Mouse (Mus musculus): ENCODE measurements at regions not wholly inside any gene's neighbourhood (a gene's known extent, or its start where the extent isn't known, plus 50 kb on each side); places are given as distances from the start of the nearest gene placed in this dataset.

DNA sequence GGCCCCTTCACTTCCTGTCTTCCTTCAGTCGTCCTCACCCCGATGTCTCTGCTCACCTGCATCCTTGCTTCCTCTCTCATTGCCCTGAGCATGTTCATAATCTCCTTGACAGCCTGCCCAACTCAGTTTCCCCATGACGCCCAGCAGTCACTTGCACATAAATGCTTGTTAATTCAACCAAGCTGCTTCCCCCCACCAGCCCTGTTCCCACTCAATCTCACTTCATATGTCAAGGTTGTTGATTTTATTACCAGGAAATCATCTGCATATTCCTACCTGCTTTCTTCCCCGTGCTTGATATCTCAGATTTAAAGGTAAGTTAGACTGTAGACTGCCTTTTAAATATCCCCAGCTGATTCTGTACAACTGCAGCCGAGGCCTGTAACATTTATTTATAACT is 230.2 kb downstream of the Gm4791 start:
- 82% methylated on average over 5 of the region's 5 CpGs for WGBS
- Histone ChIP-seq H3K4me3 (ENCODE audit: low read depth, low read length) (no peak overlapping the region), H3K4me2 (no peak overlapping the region), H3K9ac (ENCODE audit: low read length) (no peak overlapping the region), H3K4me1 (ENCODE audit: control insufficient read depth, insufficient read depth, low read length) (no peaks in the 10 kb centered on the region), H3K36me3 (ENCODE audit: control insufficient read depth, insufficient read depth, low read length) (no peaks in the 10 kb centered on the region), H3K27ac (ENCODE audit: low read depth, low read length) (no peak overlapping the region), H3K27me3 (ENCODE audit: control insufficient read depth, insufficient read depth, low read length) (no peaks in the 10 kb centered on the region), H3K9me3 (ENCODE audit: control insufficient read depth, low read length) (no peaks in the 10 kb centered on the region)
- ATAC-seq (ENCODE audit: low FRiP score) (no peak), DNase-seq (ENCODE audit: low spot score, missing footprints) (no peak)

- Histone ChIP-seq H3K4me3 (ENCODE audit: low read depth, low read length) (no peak overlapping the region), H3K9ac (ENCODE audit: low read length) (no peak overlapping the region), H3K9me3 (ENCODE audit: control insufficient read depth, low read length) (no peaks in the 10 kb centered on the region), H3K36me3 (ENCODE audit: control insufficient read depth, insufficient read depth, low read length) (no peaks in the 10 kb centered on the region), H3K4me2 (no peak overlapping the region), H3K27me3 (ENCODE audit: control insufficient read depth, insufficient read depth, low read length) (no peaks in the 10 kb centered on the region), H3K4me1 (ENCODE audit: control insufficient read depth, insufficient read depth, low read length) (no peaks in the 10 kb centered on the region), H3K27ac (ENCODE audit: low read depth, low read length) (no peak overlapping the region)
- ATAC-seq (ENCODE audit: low FRiP score) (no peak), DNase-seq (ENCODE audit: low spot score, missing footprints) (no peak)
- 89% methylated on average over 6 of the region's 6 CpGs for WGBS
Observed at GRCm38 (mm10) chr9:47229296-47229695, 230.8 kb downstream of the Gm4791 start.

DNA sequence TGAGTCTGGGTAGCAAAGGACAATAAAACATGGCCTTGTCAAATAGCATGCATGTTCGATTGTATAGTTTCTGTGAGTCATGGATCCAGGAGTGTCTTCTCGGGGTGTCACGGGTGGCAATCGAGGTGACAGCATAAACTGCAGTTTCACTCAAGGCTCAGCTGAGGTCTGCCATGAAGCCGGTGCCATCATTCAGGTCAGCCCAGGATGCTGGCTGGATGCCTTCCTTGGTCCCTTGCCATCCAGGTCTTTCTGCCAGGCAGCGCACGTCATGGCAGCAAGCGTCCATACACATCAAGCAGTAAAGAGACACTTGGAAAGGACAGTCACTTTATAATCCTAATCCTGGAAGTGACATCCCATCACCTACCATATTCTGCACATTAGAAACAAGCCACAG is 242.4 kb downstream of the Gm4791 start:
- no peak overlapping the region for H3K4me2 ChIP-seq
- H3K9ac ChIP-seq (ENCODE audit: low read length), result no peak overlapping the region
- H3K27ac ChIP-seq (ENCODE audit: low read depth, low read length), result no peak overlapping the region
- no peak overlapping the region for H3K4me3 ChIP-seq (ENCODE audit: low read depth, low read length)
- ATAC-seq (ENCODE audit: low FRiP score) (no peak), DNase-seq (ENCODE audit: low spot score, missing footprints) (no peak)
- WGBS, result 92% methylated on average over 8 of the region's 8 CpGs
- H3K4me1 ChIP-seq (ENCODE audit: control insufficient read depth, insufficient read depth, low read length), result no peaks in the 10 kb centered on the region
- no peaks in the 10 kb centered on the region for H3K9me3 ChIP-seq (ENCODE audit: control insufficient read depth, low read length)
- no peaks in the 10 kb centered on the region for H3K27me3 ChIP-seq (ENCODE audit: control insufficient read depth, insufficient read depth, low read length)
- no peaks in the 10 kb centered on the region for H3K36me3 ChIP-seq (ENCODE audit: control insufficient read depth, insufficient read depth, low read length)

GRCm38 (mm10) chr9:47242051-47242450 is 243.5 kb downstream of the Gm4791 start:
- Histone ChIP-seq H3K27ac (ENCODE audit: low read depth, low read length) (no peak overlapping the region), H3K4me3 (ENCODE audit: low read depth, low read length) (no peak overlapping the region), H3K36me3 (ENCODE audit: control insufficient read depth, insufficient read depth, low read length) (no peaks in the 10 kb centered on the region), H3K9ac (ENCODE audit: low read length) (no peak overlapping the region), H3K4me1 (ENCODE audit: control insufficient read depth, insufficient read depth, low read length) (no peaks in the 10 kb centered on the region), H3K9me3 (ENCODE audit: control insufficient read depth, low read length) (no peaks in the 10 kb centered on the region; the same call in 1 of the 2 replicates), H3K4me2 (no peak overlapping the region), H3K27me3 (ENCODE audit: control insufficient read depth, insufficient read depth, low read length) (no peaks in the 10 kb centered on the region)
- WGBS, result 90% methylated on average over 6 of the region's 6 CpGs
- DNase-seq (ENCODE audit: low spot score, missing footprints) (no peak), ATAC-seq (ENCODE audit: low FRiP score) (no peak)

DNA sequence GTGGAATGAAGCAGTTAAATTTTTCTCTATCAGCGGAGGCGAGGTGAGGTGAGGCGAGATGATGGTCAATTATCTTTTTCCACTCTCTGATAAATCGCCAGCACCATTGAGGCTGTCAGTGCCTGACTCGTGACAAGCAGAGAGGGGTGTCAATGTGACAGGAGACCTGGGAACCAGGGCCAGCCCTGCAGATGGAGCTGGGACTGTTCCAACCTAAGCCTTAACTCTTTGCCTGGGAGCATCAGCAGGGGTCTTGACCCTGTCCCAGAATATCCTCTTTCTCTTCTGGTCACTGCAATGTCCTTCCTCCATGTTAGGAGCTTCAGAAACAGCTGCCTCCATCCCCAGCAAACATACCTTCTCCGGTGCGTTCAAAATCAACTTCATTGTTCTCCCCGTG is 244.0 kb downstream of the Gm4791 start:
- no peaks in the 10 kb centered on the region; the same call in 1 of the 2 replicates for H3K9me3 ChIP-seq (ENCODE audit: control insufficient read depth, low read length)
- no peak overlapping the region for H3K4me2 ChIP-seq
- ATAC-seq (ENCODE audit: low FRiP score) (no peak), DNase-seq (ENCODE audit: low spot score, missing footprints) (no peak)
- no peaks in the 10 kb centered on the region for H3K36me3 ChIP-seq (ENCODE audit: control insufficient read depth, insufficient read depth, low read length)
- no peaks in the 10 kb centered on the region for H3K27me3 ChIP-seq (ENCODE audit: control insufficient read depth, insufficient read depth, low read length)
- no peak overlapping the region for H3K9ac ChIP-seq (ENCODE audit: low read length)
- H3K27ac ChIP-seq (ENCODE audit: low read depth, low read length), result no peak overlapping the region
- no peaks in the 10 kb centered on the region for H3K4me1 ChIP-seq (ENCODE audit: control insufficient read depth, insufficient read depth, low read length)
- WGBS, result 88% methylated on average over 8 of the region's 8 CpGs
- no peak overlapping the region for H3K4me3 ChIP-seq (ENCODE audit: low read depth, low read length)

GRCm38 (mm10) chr9:47249029-47249428 is 250.5 kb downstream of the Gm4791 start:
- no peak overlapping the region for H3K4me2 ChIP-seq
- no peak overlapping the region for H3K4me3 ChIP-seq (ENCODE audit: low read depth, low read length)
- H3K36me3 ChIP-seq (ENCODE audit: control insufficient read depth, insufficient read depth, low read length), result no peaks in the 10 kb centered on the region
- H3K9ac ChIP-seq (ENCODE audit: low read length), result no peak overlapping the region
- ATAC-seq (ENCODE audit: low FRiP score), result no peak
- H3K27ac ChIP-seq (ENCODE audit: low read depth, low read length), result no peak overlapping the region
- no peaks in the 10 kb centered on the region; the same call in 1 of the 2 replicates for H3K9me3 ChIP-seq (ENCODE audit: control insufficient read depth, low read length)
- H3K4me1 ChIP-seq (ENCODE audit: control insufficient read depth, insufficient read depth, low read length), result no peaks in the 10 kb centered on the region
- DNase-seq (ENCODE audit: low spot score, missing footprints), result no peak
- 89% methylated on average over 3 of the region's 3 CpGs for WGBS
- no peaks in the 10 kb centered on the region for H3K27me3 ChIP-seq (ENCODE audit: control insufficient read depth, insufficient read depth, low read length)

GRCm38 (mm10) chr9:47251160-47251559 is 252.6 kb downstream of the Gm4791 start:
- Histone ChIP-seq H3K4me2 (no peak overlapping the region), H3K36me3 (ENCODE audit: control insufficient read depth, insufficient read depth, low read length) (no peaks in the 10 kb centered on the region), H3K27ac (ENCODE audit: low read depth, low read length) (no peak overlapping the region), H3K4me1 (ENCODE audit: control insufficient read depth, insufficient read depth, low read length) (no peaks in the 10 kb centered on the region), H3K27me3 (ENCODE audit: control insufficient read depth, insufficient read depth, low read length) (no peaks in the 10 kb centered on the region), H3K9me3 (ENCODE audit: control insufficient read depth, low read length) (no peaks in the 10 kb centered on the region; the same call in 1 of the 2 replicates), H3K9ac (ENCODE audit: low read length) (no peak overlapping the region), H3K4me3 (ENCODE audit: low read depth, low read length) (no peak overlapping the region)
- ATAC-seq (ENCODE audit: low FRiP score) (no peak), DNase-seq (ENCODE audit: low spot score, missing footprints) (no peak)
- WGBS, result 85% methylated on average over 2 of the region's 2 CpGs

DNA sequence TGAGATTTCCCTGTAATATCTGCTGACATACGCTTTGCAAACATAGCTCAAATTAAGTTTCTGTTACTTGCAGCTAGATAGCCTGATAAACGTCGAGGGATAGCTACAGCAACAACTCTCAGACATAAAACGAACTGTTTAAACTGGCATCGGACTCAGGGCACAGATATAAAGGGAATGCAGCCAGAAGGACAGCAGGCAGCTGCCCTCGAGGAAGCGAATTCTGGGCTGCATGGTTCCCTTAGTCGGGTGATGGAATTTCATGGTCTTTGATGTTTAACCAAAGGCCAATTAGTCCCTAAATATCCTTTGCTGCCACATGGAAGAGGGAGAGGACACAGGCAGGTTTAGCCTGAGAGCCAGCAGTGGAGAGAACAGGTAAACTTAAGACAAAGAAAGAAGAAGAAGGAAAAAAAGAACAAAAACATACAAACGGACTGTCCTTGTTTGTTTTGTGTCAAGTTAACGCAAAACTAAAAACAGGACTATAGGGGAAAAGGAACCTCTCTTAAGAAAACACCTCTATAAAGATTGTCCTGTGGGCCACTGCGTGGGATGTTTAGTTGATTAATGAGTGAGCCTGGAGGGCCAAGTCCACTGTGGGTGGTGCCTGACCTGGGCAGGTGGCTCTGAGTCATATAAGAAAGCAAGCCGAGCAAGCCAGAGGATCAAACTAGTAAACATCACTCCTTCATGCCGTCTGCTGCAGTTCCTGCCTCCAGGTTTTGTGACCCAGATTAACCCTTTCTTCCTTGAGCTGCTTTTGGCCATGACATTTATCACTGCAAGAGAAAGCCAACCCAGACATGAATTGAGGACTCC is 255.5 kb downstream of the Gm4791 start:
- 66% methylated on average over 13 of the region's 13 CpGs for WGBS
- no peak overlapping the region for H3K4me2 ChIP-seq
- DNase-seq (ENCODE audit: low spot score, missing footprints) (no peak), ATAC-seq (ENCODE audit: low FRiP score) (no peak)
- H3K4me3 ChIP-seq (ENCODE audit: low read depth, low read length), result no peak overlapping the region
- no peak overlapping the region for H3K9ac ChIP-seq (ENCODE audit: low read length)
- H3K36me3 ChIP-seq (ENCODE audit: control insufficient read depth, insufficient read depth, low read length), result no peaks in the 10 kb centered on the region
- H3K4me1 ChIP-seq (ENCODE audit: control insufficient read depth, insufficient read depth, low read length), result no peaks in the 10 kb centered on the region
- no peaks in the 10 kb centered on the region for H3K9me3 ChIP-seq (ENCODE audit: control insufficient read depth, low read length)
- no peak overlapping the region for H3K27ac ChIP-seq (ENCODE audit: low read depth, low read length)
- no peaks in the 10 kb centered on the region for H3K27me3 ChIP-seq (ENCODE audit: control insufficient read depth, insufficient read depth, low read length)

DNA sequence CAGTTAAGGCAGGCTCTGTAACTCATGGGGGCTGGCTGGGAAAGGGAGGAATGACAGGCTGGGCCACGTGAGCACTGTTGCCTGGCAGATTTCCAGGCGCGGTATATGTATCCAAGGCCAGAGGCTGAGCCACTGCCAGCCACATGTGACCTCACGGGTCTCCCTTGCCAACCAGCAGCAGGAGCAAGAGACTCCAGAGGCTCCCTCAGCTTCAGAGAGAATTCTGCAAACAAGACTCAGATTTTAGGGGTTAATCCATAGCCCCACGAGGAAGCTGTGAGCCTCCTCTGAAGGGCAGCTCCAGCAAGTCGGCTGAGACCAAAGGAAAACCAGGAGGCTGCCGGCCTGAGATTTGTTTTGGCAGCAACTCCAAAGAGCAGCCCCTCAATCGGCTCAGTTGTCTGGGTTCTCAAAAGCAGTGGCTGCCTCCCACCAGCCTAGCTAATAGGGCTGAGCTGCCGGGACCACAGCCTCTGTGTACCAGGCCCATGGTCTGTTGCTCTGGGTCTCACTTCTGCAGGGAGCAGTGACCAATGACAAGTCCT is 264.0 kb upstream of the Cadm1 start:
- WGBS, result 62% methylated on average over 9 of the region's 9 CpGs
- H3K9ac ChIP-seq (ENCODE audit: low read length), result no peak overlapping the region
- H3K9me3 ChIP-seq (ENCODE audit: control insufficient read depth, low read length), result no peaks in the 10 kb centered on the region
- no peak overlapping the region for H3K4me2 ChIP-seq
- no peak overlapping the region for H3K27ac ChIP-seq (ENCODE audit: low read depth, low read length)
- DNase-seq (ENCODE audit: low spot score, missing footprints) (no peak), ATAC-seq (ENCODE audit: low FRiP score) (no peak)
- no peak overlapping the region for H3K4me3 ChIP-seq (ENCODE audit: low read depth, low read length)
- no peaks in the 10 kb centered on the region for H3K4me1 ChIP-seq (ENCODE audit: control insufficient read depth, insufficient read depth, low read length)
- H3K27me3 ChIP-seq (ENCODE audit: control insufficient read depth, insufficient read depth, low read length), result no peaks in the 10 kb centered on the region
- H3K36me3 ChIP-seq (ENCODE audit: control insufficient read depth, insufficient read depth, low read length), result no peaks in the 10 kb centered on the region

Data from midbrain, embryonic 11.5 days (tissue).